Mouse (Mus musculus) monocyte, adult 2 months (primary cell): ENCODE data around the gene Olfr373.
"Not testable (repeated sequence)": the region's sequence is repeated elsewhere in the genome, so short reads cannot be mapped to it uniquely, and the experiment has no call there.

Experiments
- DNase-seq, 2 experiments: peaks; one replicate each; pipeline ENCODE4 v3.0.0; 2022; ENCODE audit warnings: low spot score in 2 of 2, low read depth in 1 of 2

Gene Olfr373

DNA sequence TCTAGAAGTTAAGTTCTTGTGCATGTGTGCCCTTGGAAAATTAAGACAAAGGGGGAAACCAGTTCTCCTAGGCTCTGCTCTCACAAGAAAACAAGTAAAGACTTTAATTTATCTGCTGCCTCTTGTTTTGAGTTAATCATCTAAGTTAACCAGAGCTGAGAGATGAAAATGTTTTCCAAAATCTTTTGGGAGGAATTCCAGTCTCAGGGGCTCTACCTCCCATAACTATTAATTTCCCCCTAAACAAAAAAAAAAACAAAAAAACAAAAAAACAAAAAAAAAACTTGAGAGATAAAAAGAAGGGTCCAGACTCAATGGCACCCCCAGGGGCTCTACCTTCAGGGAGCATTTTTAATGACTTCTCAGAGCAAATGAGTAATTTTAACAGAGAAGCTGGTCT is at the start of gene Olfr373:
Gene Olfr373, plus strand, starts transcription at position 301 of the 400 bp plus-strand sequence.
- DNase-seq = not testable (repeated sequence)

GRCm38 (mm10) chr8:72040918-72041317 is 42.1 kb upstream of the Olfr373 start, which contains the start of gene Olfr372:
Olfr372 (plus strand) TSS chr8:72041218.
- not testable (repeated sequence) for DNase-seq

DNA sequence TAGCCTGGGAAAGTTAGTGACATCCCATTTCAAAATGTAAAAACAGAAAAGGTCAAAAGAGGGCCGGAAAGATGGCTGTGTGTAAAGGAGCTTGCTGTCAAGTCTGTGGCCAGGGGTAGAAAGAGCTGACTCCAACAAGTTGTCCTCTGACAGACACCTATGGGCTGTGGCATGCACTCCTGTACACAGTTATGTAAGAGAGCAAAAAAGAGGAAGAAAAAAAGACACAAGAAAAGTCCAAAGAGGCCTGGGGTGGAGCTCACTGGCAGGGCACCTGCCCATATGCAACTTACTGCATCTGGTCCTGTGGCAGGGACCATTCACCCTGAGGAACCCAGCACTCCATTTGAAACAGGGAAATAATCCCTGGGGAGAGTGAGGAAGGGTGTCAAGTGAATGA is 40.5 kb upstream of the Olfr373 start:
- no peak for DNase-seq

DNA sequence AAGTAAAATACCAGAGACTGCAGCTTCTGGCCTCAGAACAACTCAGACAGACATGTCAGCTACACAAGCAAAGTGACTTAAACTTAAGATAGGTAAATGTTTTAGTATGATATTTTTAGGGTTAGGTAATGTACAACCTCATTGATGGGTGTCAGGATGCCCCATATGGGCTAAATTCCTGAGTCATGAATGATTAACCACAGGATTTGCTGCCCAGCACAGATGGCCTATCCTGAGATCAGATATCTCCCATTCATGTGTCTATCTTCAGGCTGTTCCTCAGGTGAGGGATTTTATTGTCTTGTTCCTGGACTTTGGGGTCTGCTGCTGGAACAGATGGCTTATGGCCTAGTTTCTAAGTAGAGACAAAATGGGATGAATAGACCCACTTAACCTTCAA is 28.3 kb upstream of the Olfr373 start:
- not testable (repeated sequence) for DNase-seq

- DNase-seq = not testable (repeated sequence)
These were observed 25.3 kb upstream of the Olfr373 start for GRCm38 (mm10) chr8:72057643-72058042.

GRCm38 (mm10) chr8:72066819-72067399 is 16.1 kb upstream of the Olfr373 start:
- DNase-seq = not testable (repeated sequence)

- no peak for DNase-seq
These were observed 1.8 kb downstream of the Olfr373 start for GRCm38 (mm10) chr8:72084744-72085143.

DNA sequence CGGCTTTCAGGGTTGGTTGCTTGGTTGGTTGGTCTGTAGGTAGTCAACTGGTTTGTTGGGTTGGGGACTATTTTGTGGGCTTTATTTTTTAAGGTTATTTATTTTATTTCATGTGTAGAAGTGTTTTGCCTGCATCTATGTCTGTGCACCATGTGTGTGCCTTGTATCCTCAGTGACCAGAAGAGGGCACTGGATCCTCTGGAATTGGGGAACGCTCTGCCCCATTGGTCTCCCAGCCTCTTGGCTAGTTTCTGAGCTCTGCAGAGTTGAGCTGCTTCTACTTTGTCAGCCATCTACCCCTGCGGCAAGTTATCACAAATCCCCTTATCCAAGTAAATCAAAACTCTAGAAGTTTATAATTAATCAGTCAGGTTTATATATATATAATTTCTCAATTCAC is 4.6 kb downstream of the Olfr373 start:
- not testable (repeated sequence) for DNase-seq

- not testable (repeated sequence) for DNase-seq
These were observed 13.7 kb downstream of the Olfr373 start for GRCm38 (mm10) chr8:72096721-72097120.

- peak; percentile 28 to 47 for DNase-seq
These were observed 16.6 kb downstream of the Olfr373 start for GRCm38 (mm10) chr8:72099377-72100103.

- DNase-seq = no peak
These were observed 22.2 kb downstream of the Olfr373 start for GRCm38 (mm10) chr8:72105165-72105564.

DNA sequence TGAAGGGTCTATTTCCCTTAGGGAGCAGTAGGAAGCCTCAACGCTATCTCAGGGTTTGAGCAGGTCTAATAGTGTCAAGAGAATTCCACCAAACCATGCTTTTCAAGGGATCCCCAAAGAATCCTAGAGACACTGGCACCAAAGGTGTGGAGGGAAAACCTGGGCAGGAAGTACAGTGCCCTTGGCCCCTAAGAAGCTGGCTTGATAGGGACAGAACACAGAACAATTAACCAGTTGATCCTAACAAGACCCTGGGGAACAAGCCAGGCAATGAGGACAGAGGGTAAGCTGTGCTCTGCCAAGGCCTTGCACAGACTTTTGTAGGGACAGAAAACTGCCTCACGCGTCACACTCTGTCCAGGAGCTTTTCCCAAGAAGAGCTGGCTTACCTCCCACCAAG is 23.8 kb downstream of the Olfr373 start, which contains the start of gene Olfr374:
Gene Olfr374, plus strand, starts transcription at position 301 of the 400 bp plus-strand sequence.
- DNase-seq = no peak

- DNase-seq = peak in 1 of 2 experiments; percentile 14
These were observed 27.9 kb downstream of the Olfr373 start for GRCm38 (mm10) chr8:72110876-72111275.

DNA sequence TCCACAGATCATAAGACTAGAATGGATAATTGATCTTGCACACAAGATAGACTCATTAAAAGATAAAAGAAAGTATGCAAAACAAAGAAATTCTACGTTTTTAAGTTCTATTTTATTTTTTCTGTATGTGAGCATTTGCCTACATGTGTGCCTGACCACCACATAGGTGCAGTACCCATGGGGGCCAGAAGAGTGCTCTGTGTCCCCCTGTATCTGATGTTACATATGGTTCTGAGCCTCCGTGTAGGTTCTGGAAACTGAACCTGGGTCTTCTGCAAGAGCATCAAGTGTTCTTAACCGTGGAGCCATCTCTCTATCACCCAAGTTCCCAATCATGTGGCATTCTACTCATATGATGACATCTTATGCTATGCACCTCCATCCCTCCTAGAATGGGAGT is 29.5 kb downstream of the Olfr373 start:
- DNase-seq = no peak

- DNase-seq = no peak
These were observed 32.2 kb downstream of the Olfr373 start for GRCm38 (mm10) chr8:72115202-72115601.

GRCm38 (mm10) chr8:72118616-72119015 is 35.6 kb downstream of the Olfr373 start:
- no peak for DNase-seq

DNA sequence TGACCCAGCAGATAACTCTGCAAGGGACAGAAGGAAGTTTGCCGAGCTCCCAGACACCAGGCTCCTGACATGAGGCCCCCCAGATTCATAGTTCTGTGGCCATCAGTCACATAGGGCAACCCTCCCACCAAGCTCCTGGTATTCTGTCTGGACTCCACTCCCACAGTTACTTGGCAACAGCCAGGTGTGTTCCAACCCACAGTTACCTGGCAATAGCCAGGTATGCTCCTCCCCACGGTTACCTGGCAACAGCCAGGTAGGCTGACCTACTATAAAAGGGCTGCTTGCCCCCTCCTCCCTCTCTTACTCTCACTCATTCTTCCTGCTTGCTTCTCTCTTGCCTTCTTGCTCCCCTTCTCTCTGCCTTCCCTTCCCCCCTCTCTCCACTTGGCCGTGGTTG is 38.5 kb downstream of the Olfr373 start:
- not testable (repeated sequence) for DNase-seq

- no peak for DNase-seq
These were observed 39.0 kb downstream of the Olfr373 start for GRCm38 (mm10) chr8:72121997-72122396.

- no peak for DNase-seq
These were observed 44.9 kb downstream of the Olfr373 start for GRCm38 (mm10) chr8:72127834-72128233.

DNA sequence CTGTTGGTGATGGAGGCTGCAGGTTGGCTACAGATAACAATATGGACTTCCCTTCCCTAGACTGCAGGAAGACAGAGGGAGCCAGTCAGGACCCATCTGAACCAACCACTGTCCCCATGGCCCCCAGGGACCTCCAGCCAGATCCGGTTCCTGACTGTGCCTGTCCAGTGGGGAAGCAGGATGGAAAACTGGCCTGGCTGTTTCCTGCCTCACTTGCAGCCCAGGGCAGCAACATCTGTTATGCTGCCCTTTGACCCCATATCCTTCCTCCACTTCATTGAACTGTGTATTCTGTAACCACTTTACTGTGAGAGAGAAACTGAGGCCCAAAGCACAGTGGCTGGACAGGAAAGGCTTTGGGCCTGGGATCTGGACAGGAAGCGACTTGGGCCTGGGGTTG is 48.3 kb downstream of the Olfr373 start:
- DNase-seq = no peak

- DNase-seq = no peak
These were observed 48.9 kb downstream of the Olfr373 start for GRCm38 (mm10) chr8:72131901-72132300.

GRCm38 (mm10) chr8:72132417-72132816 is 49.4 kb downstream of the Olfr373 start:
- DNase-seq = no peak
